Mouse (Mus musculus): ENCODE results near the gene Syngr1.

DNA sequence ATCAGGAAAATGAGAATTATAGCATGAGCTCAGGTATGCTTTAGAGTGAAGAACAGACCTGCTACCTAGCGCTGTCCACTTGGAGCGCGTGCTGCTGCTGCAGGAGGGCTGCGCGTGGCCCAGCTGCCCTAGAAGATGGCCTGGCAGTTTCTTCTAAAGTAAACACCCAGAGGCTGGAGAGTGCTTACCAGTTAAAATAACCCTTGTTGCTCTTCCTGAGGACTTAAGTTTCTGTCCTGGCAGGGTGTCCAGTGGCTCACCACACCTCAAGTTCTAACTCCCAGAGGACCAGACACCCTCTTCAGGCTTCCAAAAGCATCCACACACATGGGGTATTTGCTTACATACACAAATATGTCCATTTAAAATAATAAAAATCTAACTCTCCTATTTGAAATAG is 54.3 kb downstream of the Syngr1 start:
- TF ChIP-seq POLR2A (IDR thresholded peaks at IDR 0.05; ENCODE audit: low read depth, low read length) (no peak), CTCF (conservative IDR thresholded peaks at IDR 0.05; ENCODE audit: insufficient read depth, insufficient read length, low read depth, low read length) (no peak)
